Mouse (Mus musculus): Measurements from ENCODE around the gene Trpm8. TPM values are rescaled to one million over a fixed set of nuclear protein-coding genes. Genes with fewer than 3 reads are reported as not detected.
A peak's percentile ranks its signal among the peaks of the same experiment; 100 is the strongest.

Gene Trpm8
- polyA plus RNA-seq, 1 experiment from 2014 or later, result not detected

DNA sequence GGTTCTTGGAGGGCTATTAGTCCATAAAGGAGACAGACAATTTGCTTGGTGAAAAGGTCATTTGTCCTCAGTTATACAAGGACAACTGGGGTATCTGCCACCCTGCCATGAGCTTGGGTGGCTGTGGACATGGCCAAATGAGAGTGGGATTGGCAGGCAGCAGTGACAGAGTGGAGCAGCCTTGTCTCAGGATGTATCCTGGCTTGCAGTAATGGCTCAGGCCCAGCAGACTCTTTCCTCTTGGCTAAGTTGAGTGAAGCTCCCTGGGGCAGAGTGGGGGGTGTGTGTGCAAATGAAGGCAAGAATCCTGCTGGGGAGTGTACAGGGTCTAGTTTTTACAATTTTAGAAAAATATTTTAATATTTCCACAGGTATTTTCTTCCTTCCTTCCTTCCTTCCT is 44.7 kb downstream of the Trpm8 start:
- H3K27me3 ChIP-seq, result no peaks in the 10 kb centered on the region
- H3K27ac ChIP-seq, result no peak overlapping the region
- no peaks in the 10 kb centered on the region for H3K4me1 ChIP-seq
- H3K4me3 ChIP-seq, result no peak overlapping the region
- ATAC-seq (ENCODE audit: low FRiP score), result no peak
- H3K9me3 ChIP-seq (replicated peaks), result no peaks in the 10 kb centered on the region
- no peaks in the 10 kb centered on the region for H3K36me3 ChIP-seq
- H3K4me2 ChIP-seq (replicated peaks), result no peak overlapping the region
- H3K9ac ChIP-seq, result no peak overlapping the region

DNA sequence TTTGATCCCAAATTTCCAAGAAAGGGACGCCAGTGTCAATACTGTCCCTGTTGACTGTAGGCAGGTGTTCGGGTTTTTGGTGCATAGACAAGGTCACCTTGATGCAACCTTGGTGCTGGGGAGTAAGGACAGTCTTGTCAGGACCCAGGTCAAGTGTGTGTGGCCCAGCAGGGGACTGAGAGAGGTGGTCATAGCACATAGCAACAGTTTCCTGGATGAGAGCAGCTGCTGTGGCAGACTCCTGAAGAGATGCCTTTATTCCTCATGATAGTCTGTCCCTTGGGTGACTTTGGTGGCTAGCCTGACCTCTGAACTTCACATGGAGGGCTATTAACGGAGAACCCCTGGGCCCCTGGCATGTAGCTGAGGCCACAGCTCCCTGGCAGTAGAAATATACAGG is 45.6 kb downstream of the Trpm8 start:
- ATAC-seq (ENCODE audit: low FRiP score), result no peak
- Histone ChIP-seq H3K4me3 (no peak overlapping the region), H3K27ac (no peak overlapping the region), H3K4me1 (no peaks in the 10 kb centered on the region), H3K27me3 (no peaks in the 10 kb centered on the region), H3K36me3 (no peaks in the 10 kb centered on the region), H3K4me2 (replicated peaks) (no peak overlapping the region), H3K9ac (no peak overlapping the region), H3K9me3 (replicated peaks) (no peaks in the 10 kb centered on the region)
- WGBS, result 76% methylated on average over 3 of the region's 3 CpGs

DNA sequence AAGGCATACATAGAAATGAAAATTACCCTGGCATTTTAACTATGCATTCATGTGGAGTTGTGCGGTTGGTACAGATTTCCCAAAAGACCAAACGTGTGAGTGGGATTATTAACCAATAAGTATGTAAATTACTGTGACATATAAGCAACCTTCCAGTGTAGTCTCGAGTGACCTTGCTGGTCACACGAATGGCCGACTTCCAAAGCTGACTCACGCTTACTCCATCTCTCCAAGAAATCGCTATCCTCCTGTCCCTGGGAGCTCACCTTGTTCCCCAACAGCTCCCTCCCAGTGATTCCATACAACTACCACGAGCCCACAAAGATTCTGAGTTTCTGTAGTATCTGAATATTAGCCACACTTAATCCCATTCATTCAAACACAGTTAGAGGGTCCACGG is 62.0 kb downstream of the Trpm8 start:
- Histone ChIP-seq H3K4me3 (no peak overlapping the region), H3K4me2 (replicated peaks) (no peak overlapping the region), H3K9me3 (replicated peaks) (no peaks in the 10 kb centered on the region), H3K4me1 (no peaks in the 10 kb centered on the region), H3K9ac (no peak overlapping the region), H3K27me3 (no peaks in the 10 kb centered on the region), H3K27ac (no peak overlapping the region), H3K36me3 (no peaks in the 10 kb centered on the region)
- ATAC-seq (ENCODE audit: low FRiP score), result no peak
- 74% methylated on average over 9 of the region's 9 CpGs for WGBS

- no peaks in the 10 kb centered on the region for H3K9me3 ChIP-seq (replicated peaks)
- no peak overlapping the region for H3K4me3 ChIP-seq
- ATAC-seq (ENCODE audit: low FRiP score), result no peak
- H3K4me2 ChIP-seq (replicated peaks), result no peak overlapping the region
- no peaks in the 10 kb centered on the region for H3K4me1 ChIP-seq
- no peak overlapping the region for H3K27ac ChIP-seq
- WGBS, result 98% methylated on average over 3 of the region's 3 CpGs
- H3K9ac ChIP-seq, result no peak overlapping the region
- no peaks in the 10 kb centered on the region for H3K36me3 ChIP-seq
- H3K27me3 ChIP-seq, result no peaks in the 10 kb centered on the region
Measured at GRCm38 (mm10) chr1:88342615-88343014, 65.2 kb downstream of the Trpm8 start.

DNA sequence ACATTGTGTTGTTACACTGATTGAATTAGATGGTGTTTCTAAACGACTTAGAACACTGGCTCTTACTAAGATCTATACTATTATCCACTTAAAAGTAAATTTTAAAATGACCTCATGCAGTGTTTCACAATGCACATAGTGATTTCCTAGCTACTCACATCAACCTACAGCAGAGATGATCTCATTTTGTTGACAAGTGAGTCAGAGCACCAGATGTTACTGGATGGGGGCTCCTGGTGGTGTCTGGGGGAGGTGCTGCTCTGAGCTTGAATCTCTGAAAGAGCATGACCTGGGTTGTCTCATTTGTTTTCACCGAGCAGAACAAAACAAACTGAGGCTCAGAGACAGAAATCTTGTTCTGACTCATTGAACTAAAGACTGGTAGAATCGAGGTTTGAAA is 68.1 kb downstream of the Trpm8 start:
- no peak overlapping the region for H3K4me3 ChIP-seq
- no peaks in the 10 kb centered on the region for H3K9me3 ChIP-seq (replicated peaks)
- H3K4me1 ChIP-seq, result no peaks in the 10 kb centered on the region
- ATAC-seq (ENCODE audit: low FRiP score), result no peak
- no peak overlapping the region for H3K4me2 ChIP-seq (replicated peaks)
- WGBS, result 19% methylated on average over 3 of the region's 3 CpGs
- H3K9ac ChIP-seq, result no peak overlapping the region
- H3K27me3 ChIP-seq, result no peaks in the 10 kb centered on the region
- H3K27ac ChIP-seq, result no peak overlapping the region
- no peaks in the 10 kb centered on the region for H3K36me3 ChIP-seq

DNA sequence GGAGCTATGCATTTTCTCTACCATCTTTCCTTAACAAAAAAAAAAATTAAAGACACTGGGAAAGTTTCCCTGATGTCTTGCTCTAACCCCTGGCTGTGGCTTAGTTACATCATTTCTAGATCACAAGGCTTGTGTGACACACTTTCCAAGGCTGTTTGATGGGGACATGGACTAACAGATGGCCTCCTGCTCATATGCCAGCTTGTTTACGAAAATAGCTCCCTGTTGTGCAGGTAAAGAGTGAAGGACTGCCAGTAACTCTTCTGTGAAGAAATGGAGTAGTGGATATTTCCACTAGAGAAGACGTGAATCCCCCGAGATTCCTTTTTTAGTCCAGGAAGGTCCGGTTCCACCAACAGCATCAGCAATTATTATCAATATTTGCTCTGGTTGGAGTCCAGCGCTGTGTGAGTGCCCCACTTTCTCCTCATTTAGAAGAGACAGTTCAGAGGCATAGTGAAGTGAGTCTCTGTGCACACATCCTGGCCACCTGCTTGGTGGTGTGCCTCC is 71.1 kb downstream of the Trpm8 start:
- Histone ChIP-seq H3K36me3 (no peaks in the 10 kb centered on the region), H3K4me3 (no peak overlapping the region), H3K9me3 (replicated peaks) (no peaks in the 10 kb centered on the region), H3K9ac (no peak overlapping the region), H3K4me2 (replicated peaks) (no peak overlapping the region), H3K27ac (no peak overlapping the region), H3K27me3 (no peaks in the 10 kb centered on the region), H3K4me1 (peaks cover 8% of the 10 kb centered on the region)
- 90% methylated on average over 5 of the region's 5 CpGs for WGBS
- no peak for ATAC-seq (ENCODE audit: low FRiP score)

DNA sequence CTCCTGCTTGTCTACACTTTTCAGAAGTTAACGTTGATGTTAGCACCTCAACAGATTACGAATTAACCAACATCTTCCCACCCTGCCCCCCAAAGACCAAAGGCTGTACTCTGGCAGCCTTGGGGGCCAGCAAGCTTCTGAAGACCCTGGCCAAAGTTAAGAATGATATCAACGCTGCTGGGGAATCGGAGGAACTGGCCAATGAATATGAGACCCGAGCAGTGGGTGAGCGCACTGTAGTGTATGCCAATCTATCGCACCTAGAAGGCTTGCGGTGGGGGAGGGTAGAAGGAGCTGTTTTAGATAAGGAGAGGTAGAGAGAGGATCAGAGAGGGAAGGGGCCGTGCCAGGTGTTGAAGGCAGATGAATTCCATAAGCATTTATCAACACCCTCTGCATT is 73.3 kb downstream of the Trpm8 start:
- H3K27me3 ChIP-seq, result no peaks in the 10 kb centered on the region
- H3K36me3 ChIP-seq, result no peaks in the 10 kb centered on the region
- no peak overlapping the region for H3K27ac ChIP-seq
- no peak overlapping the region for H3K9ac ChIP-seq
- H3K9me3 ChIP-seq (replicated peaks), result no peaks in the 10 kb centered on the region
- no peak overlapping the region for H3K4me2 ChIP-seq (replicated peaks)
- H3K4me3 ChIP-seq, result no peak overlapping the region
- ATAC-seq (ENCODE audit: low FRiP score), result no peak
- H3K4me1 ChIP-seq, result peaks cover 8% of the 10 kb centered on the region
- 91% methylated on average over 9 of the region's 9 CpGs for WGBS

GRCm38 (mm10) chr1:88355025-88355424 is 77.6 kb downstream of the Trpm8 start:
- peaks cover 8% of the 10 kb centered on the region for H3K4me1 ChIP-seq
- H3K27ac ChIP-seq, result no peak overlapping the region
- no peaks in the 10 kb centered on the region for H3K27me3 ChIP-seq
- 93% methylated on average over 12 of the region's 12 CpGs for WGBS
- H3K9me3 ChIP-seq (replicated peaks), result no peaks in the 10 kb centered on the region
- H3K36me3 ChIP-seq, result no peaks in the 10 kb centered on the region
- no peak overlapping the region for H3K4me3 ChIP-seq
- no peak overlapping the region for H3K4me2 ChIP-seq (replicated peaks)
- no peak for ATAC-seq (ENCODE audit: low FRiP score)
- H3K9ac ChIP-seq, result no peak overlapping the region

DNA sequence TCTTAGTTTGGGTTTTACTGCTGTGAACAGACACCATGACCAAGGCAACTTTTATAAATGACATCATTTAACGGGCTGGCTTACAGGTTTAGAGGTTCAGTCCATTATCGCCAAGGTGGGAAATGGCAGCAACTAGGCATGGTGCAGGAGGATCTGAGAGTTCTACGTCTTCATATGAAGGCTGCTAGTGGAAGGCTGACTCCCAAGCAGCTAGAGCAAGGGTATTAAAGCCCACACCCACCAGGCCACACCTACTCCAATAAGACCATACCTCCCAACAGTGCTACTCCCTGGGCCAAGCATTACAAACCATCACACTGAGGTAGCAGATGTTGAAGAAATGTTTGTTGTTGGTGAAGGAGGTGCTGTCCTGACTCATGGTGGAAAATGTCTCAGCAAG is 78.2 kb downstream of the Trpm8 start:
- no peaks in the 10 kb centered on the region for H3K9me3 ChIP-seq (replicated peaks)
- H3K4me2 ChIP-seq (replicated peaks), result no peak overlapping the region
- H3K4me1 ChIP-seq, result peaks cover 8% of the 10 kb centered on the region
- WGBS, result 94% methylated on average over 3 of the region's 3 CpGs
- no peak for ATAC-seq (ENCODE audit: low FRiP score)
- H3K9ac ChIP-seq, result no peak overlapping the region
- no peaks in the 10 kb centered on the region for H3K27me3 ChIP-seq
- H3K27ac ChIP-seq, result no peak overlapping the region
- H3K4me3 ChIP-seq, result no peak overlapping the region
- no peaks in the 10 kb centered on the region for H3K36me3 ChIP-seq

GRCm38 (mm10) chr1:88356616-88357015 is 79.2 kb downstream of the Trpm8 start:
- Histone ChIP-seq H3K9ac (no peak overlapping the region), H3K4me2 (replicated peaks) (no peak overlapping the region), H3K27me3 (no peaks in the 10 kb centered on the region), H3K27ac (no peak overlapping the region), H3K4me1 (peaks cover 8% of the 10 kb centered on the region), H3K36me3 (no peaks in the 10 kb centered on the region), H3K9me3 (replicated peaks) (no peaks in the 10 kb centered on the region), H3K4me3 (no peak overlapping the region)
- ATAC-seq (ENCODE audit: low FRiP score), result no peak
- WGBS, result 88% methylated on average over 6 of the region's 6 CpGs

- H3K4me3 ChIP-seq, result no peak overlapping the region
- H3K27ac ChIP-seq, result no peak overlapping the region
- H3K9me3 ChIP-seq (replicated peaks), result no peaks in the 10 kb centered on the region
- no peak overlapping the region for H3K4me2 ChIP-seq (replicated peaks)
- no peaks in the 10 kb centered on the region for H3K36me3 ChIP-seq
- no peak overlapping the region for H3K9ac ChIP-seq
- H3K4me1 ChIP-seq, result peaks cover 8% of the 10 kb centered on the region
- 57% methylated on average over 6 of the region's 6 CpGs for WGBS
- peak; percentile 72 for ATAC-seq (ENCODE audit: low FRiP score)
- no peaks in the 10 kb centered on the region for H3K27me3 ChIP-seq
Measured at GRCm38 (mm10) chr1:88357458-88358090, 80.1 kb downstream of the Trpm8 start.

GRCm38 (mm10) chr1:88358102-88358654 is 80.7 kb downstream of the Trpm8 start:
- no peak overlapping the region for H3K4me2 ChIP-seq (replicated peaks)
- H3K27me3 ChIP-seq, result no peaks in the 10 kb centered on the region
- H3K27ac ChIP-seq, result no peak overlapping the region
- no peaks in the 10 kb centered on the region for H3K36me3 ChIP-seq
- no peak overlapping the region for H3K9ac ChIP-seq
- ATAC-seq (ENCODE audit: low FRiP score), result no peak
- H3K4me1 ChIP-seq, result peaks cover 2% of the 10 kb centered on the region; the same call in 1 of the 2 replicates
- no peaks in the 10 kb centered on the region for H3K9me3 ChIP-seq (replicated peaks)
- H3K4me3 ChIP-seq, result no peak overlapping the region
- WGBS, result 78% methylated on average over 7 of the region's 7 CpGs

DNA sequence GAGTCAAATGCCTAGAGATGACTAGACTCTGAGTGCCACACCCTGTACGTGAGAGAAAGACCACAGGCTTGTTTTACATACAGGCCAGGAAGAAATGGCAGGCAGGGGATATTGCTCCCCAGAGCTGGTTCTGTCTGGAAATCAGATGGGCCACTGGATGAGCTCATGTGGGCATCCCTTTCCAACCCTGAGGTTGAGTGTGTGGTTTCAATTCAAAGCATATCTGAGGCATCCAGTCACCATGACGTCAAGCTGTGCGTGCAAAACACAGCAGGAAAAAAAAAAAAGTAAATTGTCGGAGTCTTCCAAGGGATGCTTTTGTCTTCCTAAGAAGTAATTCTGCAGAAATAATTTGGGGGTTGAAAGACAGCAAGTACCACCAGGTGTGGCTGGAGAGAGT is 83.6 kb downstream of the Trpm8 start:
- Histone ChIP-seq H3K4me3 (no peak overlapping the region), H3K27me3 (no peaks in the 10 kb centered on the region), H3K4me2 (replicated peaks) (no peak overlapping the region), H3K27ac (no peak overlapping the region), H3K36me3 (no peaks in the 10 kb centered on the region), H3K9ac (no peak overlapping the region), H3K4me1 (no peaks in the 10 kb centered on the region), H3K9me3 (replicated peaks) (no peaks in the 10 kb centered on the region)
- WGBS, result 61% methylated on average over 4 of the region's 4 CpGs
- no peak for ATAC-seq (ENCODE audit: low FRiP score)
